Mouse (Mus musculus): Measurements from ENCODE around the gene Lect2. TPM values are rescaled to one million over a fixed set of nuclear protein-coding genes. Genes with fewer than 3 reads are reported as not detected.

Lect2 gene
- polyA plus RNA-seq, 1 experiment = not detected

DNA sequence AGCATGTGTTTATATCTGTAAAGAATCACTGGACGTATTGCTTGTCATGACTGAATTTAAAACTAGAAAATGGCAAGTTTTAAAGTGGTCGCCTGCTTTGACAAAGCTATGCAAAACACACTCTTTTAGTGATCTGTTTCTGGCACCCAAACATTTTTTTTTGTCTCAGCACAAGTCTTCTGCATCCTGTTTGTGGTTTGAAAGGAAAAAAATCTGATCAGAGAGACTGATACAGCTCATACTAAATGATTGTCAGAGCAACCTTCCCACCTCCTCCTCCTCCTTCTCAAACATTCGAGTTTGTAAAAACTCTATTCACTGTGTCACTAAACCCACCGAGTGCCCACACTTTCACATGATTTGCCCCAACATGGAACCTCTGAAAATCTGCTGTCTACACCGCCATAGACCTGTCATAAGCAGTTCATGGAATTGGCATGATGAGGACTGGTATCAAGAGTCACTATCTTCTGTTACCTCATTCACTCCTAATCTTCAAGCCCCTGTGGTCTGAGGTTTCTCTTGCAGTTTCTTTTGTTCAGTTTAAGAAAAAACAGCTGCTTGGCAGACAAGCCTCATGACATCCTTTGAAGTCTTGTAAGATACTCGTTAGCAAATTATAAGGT is 41.3 kb downstream of the Lect2 start:
- DNase-seq (ENCODE audit: low spot score) = no peak

DNA sequence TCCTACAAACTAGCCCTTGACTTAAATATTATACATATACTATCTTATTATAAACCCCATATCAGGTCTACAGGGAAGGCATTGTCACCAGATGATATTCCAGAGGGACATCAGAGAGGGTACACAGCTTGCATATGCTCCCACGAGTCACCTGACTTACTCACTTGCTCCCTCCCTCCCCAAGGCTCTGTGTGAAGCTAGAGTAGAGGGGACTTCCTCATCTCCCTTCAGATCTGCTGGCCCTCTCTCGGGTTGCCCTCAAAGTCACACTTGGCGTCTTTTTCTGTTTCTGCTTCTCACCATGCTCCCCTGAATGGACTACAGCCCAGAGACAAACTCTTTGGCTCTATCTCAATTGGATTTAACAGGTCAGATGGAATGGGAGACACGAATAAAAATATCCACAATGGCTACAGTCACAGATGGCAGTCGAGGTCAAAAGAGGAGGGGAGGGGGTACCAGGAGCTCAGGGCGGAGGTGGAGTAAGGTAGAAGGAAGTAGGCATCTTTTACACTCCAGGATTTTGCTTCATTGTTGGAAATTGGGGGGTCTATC is 46.4 kb downstream of the Lect2 start:
- no peak for DNase-seq (ENCODE audit: low spot score)

DNA sequence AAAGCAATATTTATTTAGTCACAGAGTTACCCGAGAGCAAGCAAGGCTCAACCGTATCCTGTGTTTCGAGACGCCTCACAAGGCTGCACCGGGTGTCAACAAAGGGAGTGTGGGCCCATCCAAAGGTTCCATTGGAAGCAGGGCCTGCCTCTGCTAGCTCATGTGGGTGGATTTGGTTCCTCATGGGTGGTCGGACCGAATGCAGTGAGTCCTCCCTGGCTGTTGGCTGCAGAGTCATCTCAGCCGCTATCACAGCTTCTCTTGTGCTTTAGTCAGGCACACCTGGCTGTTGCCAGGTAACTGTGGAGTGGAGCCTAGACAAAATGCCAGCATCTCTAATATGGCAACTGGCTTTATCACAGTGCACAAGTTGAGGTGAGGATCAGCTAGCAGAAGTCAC is 47.7 kb downstream of the Lect2 start:
- no peak for DNase-seq (ENCODE audit: low spot score)

DNA sequence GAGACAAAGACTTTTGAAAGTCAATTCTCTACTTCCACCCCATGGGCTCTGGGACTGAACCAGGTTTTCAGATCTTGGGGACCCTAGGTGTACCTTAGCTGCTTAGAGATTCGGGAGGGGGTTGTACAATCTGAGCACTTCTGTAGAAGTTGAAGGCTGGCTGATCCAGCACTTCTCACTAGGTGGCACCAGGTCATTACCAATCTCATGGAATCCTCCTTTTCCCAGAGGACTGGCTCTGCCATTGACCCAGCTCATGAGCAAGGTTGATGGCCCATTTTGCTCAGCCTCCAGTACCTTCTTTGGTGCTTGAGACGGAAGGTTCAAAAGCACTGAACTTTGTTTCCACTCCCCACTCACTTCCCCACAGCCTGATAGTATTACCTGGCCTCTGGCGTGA is 48.2 kb downstream of the Lect2 start:
- no peak for DNase-seq (ENCODE audit: low spot score)

DNA sequence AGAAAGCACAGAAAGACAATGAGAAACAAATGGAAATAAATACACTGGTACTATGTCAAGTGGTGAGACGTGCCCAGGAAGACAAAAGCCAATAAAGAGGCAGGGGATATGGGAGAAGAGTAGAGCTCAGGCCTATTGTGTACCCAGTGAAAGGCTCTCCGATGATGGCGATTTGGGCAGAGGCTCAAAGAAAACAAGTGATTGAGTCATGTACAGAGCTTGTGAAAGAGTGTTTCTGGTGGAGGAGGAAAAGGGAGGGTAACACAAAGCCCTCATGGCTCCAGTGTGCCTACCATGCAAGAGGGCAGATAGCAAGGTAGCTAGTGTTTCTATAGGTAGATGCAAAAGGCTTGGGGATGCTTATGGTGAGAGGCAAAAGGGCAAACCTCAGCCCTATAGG is 53.9 kb downstream of the Lect2 start:
- no peak for DNase-seq (ENCODE audit: low spot score)

Other genes starting within 250 kb of the Lect2 start
- 0.07 and 0.13 TPM in 2 replicates for gene Gm3045, start 121.9 kb downstream of the Lect2 start, polyA plus RNA-seq (2012; rRNA removed)
- 14.9 and 17.7 TPM in 2 replicates for gene Slc25a48, start 110.1 kb downstream of the Lect2 start, polyA plus RNA-seq (2012; rRNA removed)
- not detected in 2 replicates for gene Il9, start 66.3 kb downstream of the Lect2 start, polyA plus RNA-seq (2012; rRNA removed)
- 2.8 and 3.7 TPM in 2 replicates for gene Fbxl21, start 26.0 kb downstream of the Lect2 start, polyA plus RNA-seq (2012; rRNA removed)
- 151 and 155 TPM in 2 replicates for gene Tgfbi, start 61.0 kb upstream of the Lect2 start, polyA plus RNA-seq (2012; rRNA removed)
- 21.9 and 25.7 TPM in 2 replicates for gene Smad5, start 154.5 kb upstream of the Lect2 start, polyA plus RNA-seq (2012; rRNA removed)
- gene Gm45623, start 205.3 kb upstream of the Lect2 start, polyA plus RNA-seq (2012; rRNA removed) = not detected in 2 replicates